Mouse (Mus musculus) erythroblast, embryonic 14.5 days (primary cell): ENCODE measurements around the gene Ccdc124. TPM values are rescaled to one million over a fixed set of nuclear protein-coding genes. Genes with fewer than 3 reads are reported as not detected.

ENCODE experiments used
- H3K27me3 ChIP-seq: 2 replicates; pipeline ENCODE4 v1.6.1; 2012; ENCODE audit warnings: inconsistent platforms; ENCODE audit not compliant: control insufficient read depth
- H3K36me3 ChIP-seq: 2 replicates; pipeline ENCODE4 v1.6.1; 2012; ENCODE audit warnings: mild to moderate bottlenecking, inconsistent platforms; ENCODE audit not compliant: control insufficient read depth
- H3K4me1 ChIP-seq: 2 replicates; pipeline ENCODE4 v1.6.1; 2012; ENCODE audit warnings: inconsistent platforms; ENCODE audit not compliant: control insufficient read depth
- H3K4me3 ChIP-seq: replicated peaks from 2 replicates; pipeline ENCODE3; 2012; ENCODE audit warnings: moderate library complexity, mild to moderate bottlenecking, inconsistent platforms
- H3K9me3 ChIP-seq: 2 replicates; pipeline ENCODE4 v1.6.1; 2012; ENCODE audit warnings: low read length, inconsistent platforms, mixed read lengths; ENCODE audit not compliant: control insufficient read depth
- GATA1 ChIP-seq: IDR thresholded peaks from 2 replicates; pipeline ENCODE4 v1.6.1; 2012; ENCODE audit warnings: low read length, inconsistent platforms, mixed read lengths
- TAL1 ChIP-seq: IDR thresholded peaks from 3 replicates; pipeline ENCODE4 v1.6.1; 2012; ENCODE audit warnings: low read length, inconsistent platforms, mixed read lengths
- polyA plus RNA-seq: library from polyadenylated mRNA; stranded (reverse); fragments of >175 nt; gene quantifications from 2 replicates; pipeline ENCODE4 v1.2.3, GENCODE M21; 2012

Ccdc124 gene
- polyA plus RNA-seq, 1 experiment = 38.8 TPM

- H3K9me3 ChIP-seq = peaks cover 19% of the 10 kb centered on the region
- H3K27me3 ChIP-seq = peaks cover 42% of the 10 kb centered on the region
- TF ChIP-seq GATA1 (no peak), TAL1 (no peak)
- H3K4me1 ChIP-seq = peaks cover 78% of the 10 kb centered on the region
- peak overlapping the region; percentile 85 for H3K4me3 ChIP-seq
- peaks cover 29% of the 10 kb centered on the region for H3K36me3 ChIP-seq
Measured at GRCm38 (mm10) chr8:70866566-70866965, 7.2 kb downstream of the Ccdc124 start.

GRCm38 (mm10) chr8:70866001-70866520, 7.7 kb downstream of the Ccdc124 start:
- Histone ChIP-seq H3K4me3 (peak overlapping the region; percentile 85), H3K36me3 (peaks cover 25% of the 10 kb centered on the region), H3K9me3 (peaks cover 19% of the 10 kb centered on the region), H3K4me1 (peaks cover 73% of the 10 kb centered on the region), H3K27me3 (peaks cover 47% of the 10 kb centered on the region)
- TF ChIP-seq GATA1 = no peak
- TF ChIP-seq TAL1 = no peak

GRCm38 (mm10) chr8:70865350-70866000, 8.3 kb downstream of the Ccdc124 start:
- Histone ChIP-seq H3K9me3 (peaks cover 19% of the 10 kb centered on the region), H3K4me3 (peak overlapping the region; percentile 85), H3K36me3 (peaks cover 21% of the 10 kb centered on the region), H3K4me1 (peaks cover 70% of the 10 kb centered on the region), H3K27me3 (peaks cover 50% of the 10 kb centered on the region)
- TF ChIP-seq TAL1 (no peak), GATA1 (no peak)

- H3K36me3 ChIP-seq = peaks cover 21% of the 10 kb centered on the region
- peak overlapping the region; percentile 85 for H3K4me3 ChIP-seq
- peaks cover 68% of the 10 kb centered on the region for H3K4me1 ChIP-seq
- TF ChIP-seq TAL1 (no peak), GATA1 (no peak)
- H3K27me3 ChIP-seq = peaks cover 55% of the 10 kb centered on the region
- peaks cover 19% of the 10 kb centered on the region for H3K9me3 ChIP-seq
Measured at GRCm38 (mm10) chr8:70864712-70865221, 9.0 kb downstream of the Ccdc124 start.

- TF ChIP-seq GATA1 = no peak
- H3K4me1 ChIP-seq = peaks cover 61% of the 10 kb centered on the region
- H3K9me3 ChIP-seq = peaks cover 19% of the 10 kb centered on the region
- peaks cover 18% of the 10 kb centered on the region for H3K36me3 ChIP-seq
- peaks cover 61% of the 10 kb centered on the region for H3K27me3 ChIP-seq
- peak overlapping the region; percentile 85 for H3K4me3 ChIP-seq
Measured at GRCm38 (mm10) chr8:70863956-70864711, 9.6 kb downstream of the Ccdc124 start.

- no peak for TF ChIP-seq GATA1
- TF ChIP-seq TAL1 = no peak
- Histone ChIP-seq H3K9me3 (peaks cover 19% of the 10 kb centered on the region), H3K27me3 (peaks cover 61% of the 10 kb centered on the region), H3K4me1 (peaks cover 59% of the 10 kb centered on the region), H3K36me3 (peaks cover 9% of the 10 kb centered on the region), H3K4me3 (no peak within 1 kb of the TSS)
Measured at GRCm38 (mm10) chr8:70862824-70863641, 10.7 kb downstream of the Ccdc124 start, which contains the start of gene Kcnn1. TSS of gene Kcnn1 (minus strand) at chr8:70863258.

- Histone ChIP-seq H3K36me3 (no peaks in the 10 kb centered on the region), H3K4me1 (peaks cover 28% of the 10 kb centered on the region), H3K9me3 (peaks cover 3% of the 10 kb centered on the region; the same call in 1 of the 2 replicates), H3K27me3 (peaks cover 53% of the 10 kb centered on the region), H3K4me3 (no peak overlapping the region)
- TF ChIP-seq TAL1 = no peak
- no peak for TF ChIP-seq GATA1
Measured at GRCm38 (mm10) chr8:70857516-70857915, 16.2 kb downstream of the Ccdc124 start.

- peak overlapping the region; percentile 55 for H3K4me3 ChIP-seq
- peaks cover 34% of the 10 kb centered on the region for H3K4me1 ChIP-seq
- no peaks in the 10 kb centered on the region for H3K36me3 ChIP-seq
- peaks cover 46% of the 10 kb centered on the region for H3K27me3 ChIP-seq
- H3K9me3 ChIP-seq = no peaks in the 10 kb centered on the region
- TF ChIP-seq GATA1 (no peak), TAL1 (no peak)
Measured at GRCm38 (mm10) chr8:70856541-70857197, 17.1 kb downstream of the Ccdc124 start.
